Mouse (Mus musculus) limb, embryonic 15.5 days (tissue): ENCODE measurements around the gene Iqgap1. TPM values are rescaled to one million over a fixed set of nuclear protein-coding genes. Genes with fewer than 3 reads are reported as not detected.

Source experiments
- ATAC-seq: fragments of 200-750 bp; cut with Nextera tagmentation; 2 replicates; pipeline ENCODE4 v1.8.0; 2017; ENCODE audit warnings: low read depth, moderate TSS enrichment; ENCODE audit not compliant: insufficient number of reproducible peaks, low FRiP score, low TSS enrichment
- H3K27ac ChIP-seq: fragments of 300-500 bp; sonication (generic); 2 replicates; pipeline ENCODE4 v1.5.1; 2015; ENCODE audit warnings: moderate library complexity, mild to moderate bottlenecking, inconsistent platforms
- H3K27me3 ChIP-seq: fragments of 300-500 bp; sonication (generic); 2 replicates; pipeline ENCODE4 v1.6.1; 2015; ENCODE audit warnings: inconsistent platforms
- H3K36me3 ChIP-seq: fragments of 300-500 bp; sonication (generic); 2 replicates; pipeline ENCODE4 v1.6.1; 2015; ENCODE audit warnings: inconsistent platforms
- H3K4me1 ChIP-seq: fragments of 300-500 bp; sonication (generic); 2 replicates; pipeline ENCODE4 v1.6.1; 2015; ENCODE audit warnings: inconsistent platforms
- H3K4me2 ChIP-seq: fragments of 300-500 bp; sonication (generic); 2 replicates; pipeline ENCODE4 v1.6.1; 2015; ENCODE audit warnings: mild to moderate bottlenecking, inconsistent platforms
- H3K4me3 ChIP-seq: fragments of 300-500 bp; sonication (generic); 2 replicates; pipeline ENCODE4 v1.5.1; 2015; ENCODE audit warnings: mild to moderate bottlenecking, inconsistent platforms
- H3K9ac ChIP-seq: fragments of 300-500 bp; sonication (generic); 2 replicates; pipeline ENCODE4 v1.6.1; 2015; ENCODE audit warnings: inconsistent platforms
- H3K9me3 ChIP-seq: fragments of 300-500 bp; sonication (generic); 2 replicates; pipeline ENCODE4 v1.6.1; 2016; ENCODE audit warnings: inconsistent platforms
- WGBS: fragments of 180-500 bp; shearing (Covaris S2); methylation state at CpG from one replicate; pipeline ENCODE4 v1.1.7; 2015; 5-methylcytosine and 5-hydroxymethylcytosine counted together
- polyA plus RNA-seq: library from polyadenylated mRNA; unstranded; fragments of >200 nt; fragmentation: Nextera tagmentation; extraction: Ambion mirVana; gene quantifications from 2 replicates; pipeline ENCODE4 v1.2.1, GENCODE M21; 2015

Gene Iqgap1
- polyA plus RNA-seq, 1 experiment from 2014 or later, result 103 TPM

DNA sequence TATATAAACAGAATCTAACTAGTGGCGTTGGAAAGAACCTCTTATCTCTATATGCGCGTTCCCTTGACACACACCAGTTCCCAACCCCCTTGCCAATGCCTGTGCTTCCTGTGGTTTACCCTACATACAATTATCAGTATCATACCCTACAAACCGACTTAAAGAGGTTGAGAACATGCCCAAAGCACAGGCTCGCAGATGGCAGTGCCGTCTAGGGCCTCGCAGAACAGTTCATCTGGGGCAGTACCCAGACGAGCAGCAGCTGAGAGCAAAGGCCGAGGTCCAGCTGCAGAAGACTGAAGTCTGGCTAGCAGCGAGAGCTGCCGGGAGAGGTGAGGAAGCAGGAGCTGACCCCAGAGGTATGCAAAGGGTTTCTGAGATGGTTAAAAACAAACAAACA is 158.6 kb downstream of the Iqgap1 start:
- H3K4me3 ChIP-seq, result no peak overlapping the region
- no peaks in the 10 kb centered on the region for H3K27me3 ChIP-seq
- H3K4me2 ChIP-seq, result no peak overlapping the region
- peak overlapping the region; percentile 74 for H3K27ac ChIP-seq
- no peaks in the 10 kb centered on the region for H3K9me3 ChIP-seq
- 48% methylated on average over 11 of the region's 11 CpGs for whole genome bisulfite sequencing
- H3K4me1 ChIP-seq, result peaks cover 28% of the 10 kb centered on the region
- H3K9ac ChIP-seq, result no peak overlapping the region
- H3K36me3 ChIP-seq, result 0 out of 2 replicates have a peak, but pooled peaks cover 1% of the 10 kb centered on the region
- no peak for ATAC-seq

DNA sequence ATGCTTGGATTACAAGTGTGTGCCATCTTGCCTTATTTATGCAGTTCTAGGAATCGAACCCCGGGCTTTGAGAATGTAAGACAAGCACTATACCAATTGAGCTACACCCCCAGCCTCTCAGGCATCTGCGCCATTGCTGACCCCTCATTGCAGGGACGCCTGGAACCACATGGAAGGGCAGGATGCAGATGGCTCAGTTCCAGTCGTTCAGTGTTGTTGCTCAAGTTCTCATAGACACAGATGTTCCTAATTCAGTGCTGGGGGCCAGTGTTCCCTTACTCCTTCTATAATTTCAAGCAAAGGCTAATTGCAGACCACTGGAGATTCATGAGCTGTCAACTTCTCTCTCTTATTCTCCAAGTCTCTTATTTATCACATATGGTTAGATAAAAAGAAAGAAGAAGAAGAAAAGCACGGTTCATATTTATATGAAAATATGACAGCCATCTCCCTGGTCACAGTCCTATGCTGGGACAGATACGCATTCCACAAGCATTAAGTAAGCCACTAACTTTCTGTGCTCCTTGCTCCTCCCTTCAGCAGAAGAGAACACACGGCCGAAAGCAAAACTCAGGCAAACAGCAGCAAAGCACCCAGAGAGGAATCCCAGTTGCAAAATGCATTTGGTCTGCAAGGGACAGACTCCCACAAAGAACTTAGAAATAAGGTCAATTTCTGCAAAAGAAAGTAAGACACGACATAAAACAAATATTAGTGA is 159.4 kb downstream of the Iqgap1 start:
- H3K36me3 ChIP-seq, result no peaks in the 10 kb centered on the region
- ATAC-seq, result peak; percentile 61; the same call in 1 of the 2 replicates
- no peaks in the 10 kb centered on the region for H3K27me3 ChIP-seq
- peaks cover 31% of the 10 kb centered on the region for H3K4me1 ChIP-seq
- H3K4me2 ChIP-seq, result no peak overlapping the region
- H3K9me3 ChIP-seq, result no peaks in the 10 kb centered on the region
- H3K27ac ChIP-seq, result peak overlapping the region; percentile 74
- H3K4me3 ChIP-seq, result no peak overlapping the region
- WGBS, result 26% methylated on average over 10 of the region's 10 CpGs
- no peak overlapping the region for H3K9ac ChIP-seq

Other genes starting within 250 kb of the Iqgap1 start
- gene Crtc3, start 137.1 kb downstream of the Iqgap1 start, polyA plus RNA-seq, result 25.9 and 26.5 TPM in 2 replicates
- 2.3 and 2.6 TPM in 2 replicates for gene Zscan2, start 34.9 kb upstream of the Iqgap1 start, polyA plus RNA-seq
- gene Wdr73, start 75.3 kb upstream of the Iqgap1 start, polyA plus RNA-seq, result 26.3 and 27.4 TPM in 2 replicates
- gene Nmb, start 79.1 kb upstream of the Iqgap1 start, polyA plus RNA-seq, result 5.6 and 6.6 TPM in 2 replicates
- gene Sec11a, start 121.8 kb upstream of the Iqgap1 start, polyA plus RNA-seq, result 219 and 230 TPM in 2 replicates
- 11.8 and 15.6 TPM in 2 replicates for gene Zfp592, start 167.7 kb upstream of the Iqgap1 start, polyA plus RNA-seq
- 2.2 and 5.9 TPM in 2 replicates for gene Alpk3, start 231.6 kb upstream of the Iqgap1 start, polyA plus RNA-seq